Mouse (Mus musculus): ENCODE data around the gene Hils1.
"Not testable (repeated sequence)": the region's sequence is repeated elsewhere in the genome, so short reads cannot be mapped to it uniquely, and the experiment has no call there.

DNA sequence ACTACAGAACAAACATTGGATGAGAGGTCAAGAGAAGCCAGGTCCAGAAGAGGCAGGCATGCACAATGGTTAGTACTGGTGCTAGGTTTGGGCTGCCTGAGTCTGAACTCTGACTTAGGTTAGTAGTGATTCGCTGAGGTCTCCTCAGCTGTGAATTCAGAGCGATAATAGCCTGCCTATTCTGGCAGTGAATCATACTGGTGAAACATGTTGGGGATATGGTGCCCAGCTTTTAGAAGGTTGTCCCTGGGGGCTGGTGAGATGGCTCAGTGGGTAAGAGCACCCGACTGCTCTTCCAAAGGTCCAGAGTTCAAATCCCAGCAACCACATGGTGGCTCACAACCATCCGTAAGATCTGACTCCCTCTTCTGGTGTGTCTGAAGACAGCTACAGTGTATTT, 2.3 kb downstream of the Hils1 start:
- TF ChIP-seq POLR2A (IDR thresholded peaks at IDR 0.05; ENCODE audit: borderline replicate concordance, extremely low read depth, low read depth, low read length); CTCF (IDR thresholded peaks at IDR 0.05; ENCODE audit: insufficient read depth, low read length): not testable (repeated sequence)
